Mouse (Mus musculus): Measurements from ENCODE around the gene Cptp.

The Cptp gene

DNA sequence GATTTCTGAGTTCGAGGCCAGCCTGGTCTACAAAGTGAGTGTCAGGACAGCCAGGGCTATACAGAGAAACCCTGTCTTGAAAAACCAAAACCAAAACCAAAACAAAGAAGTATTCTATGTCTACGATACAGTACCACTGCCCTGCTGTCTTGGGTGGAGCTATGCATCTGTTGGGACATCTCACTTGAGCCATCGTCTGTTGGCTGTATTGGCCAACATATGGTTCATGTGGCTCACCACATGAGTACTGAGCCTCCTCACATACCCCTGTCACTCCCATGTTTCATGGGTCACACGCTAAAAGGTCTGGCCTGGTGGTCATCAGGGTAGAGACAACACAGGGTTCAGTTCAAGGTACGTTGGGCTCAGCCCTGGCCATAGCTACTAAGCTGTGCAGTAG, 17.1 kb upstream of the Cptp start:
- DNase-seq = no peak

DNA sequence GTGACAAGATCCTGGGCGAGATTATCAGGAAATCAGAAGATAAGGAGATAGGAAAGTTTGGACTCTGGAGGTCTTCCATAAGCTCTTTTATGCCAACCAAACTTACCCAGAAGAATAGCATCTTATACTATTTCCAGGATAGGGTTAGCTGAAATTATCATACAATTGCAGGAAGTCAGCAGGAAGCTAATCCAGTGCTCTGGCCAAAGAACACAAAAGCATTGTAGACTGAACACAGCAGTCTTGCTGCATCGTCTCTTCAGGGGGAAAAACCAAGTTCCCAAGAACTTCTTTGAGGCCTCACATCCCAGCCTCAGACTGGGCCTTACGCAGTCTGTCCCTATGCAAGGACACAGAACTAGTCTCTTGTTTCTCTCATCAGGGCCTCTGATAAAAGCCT, 14.3 kb upstream of the Cptp start:
- DNase-seq = no peak

- DNase-seq = no peak
Measured at GRCm38 (mm10) chr4:155871404-155871803, 2.2 kb upstream of the Cptp start.

DNA sequence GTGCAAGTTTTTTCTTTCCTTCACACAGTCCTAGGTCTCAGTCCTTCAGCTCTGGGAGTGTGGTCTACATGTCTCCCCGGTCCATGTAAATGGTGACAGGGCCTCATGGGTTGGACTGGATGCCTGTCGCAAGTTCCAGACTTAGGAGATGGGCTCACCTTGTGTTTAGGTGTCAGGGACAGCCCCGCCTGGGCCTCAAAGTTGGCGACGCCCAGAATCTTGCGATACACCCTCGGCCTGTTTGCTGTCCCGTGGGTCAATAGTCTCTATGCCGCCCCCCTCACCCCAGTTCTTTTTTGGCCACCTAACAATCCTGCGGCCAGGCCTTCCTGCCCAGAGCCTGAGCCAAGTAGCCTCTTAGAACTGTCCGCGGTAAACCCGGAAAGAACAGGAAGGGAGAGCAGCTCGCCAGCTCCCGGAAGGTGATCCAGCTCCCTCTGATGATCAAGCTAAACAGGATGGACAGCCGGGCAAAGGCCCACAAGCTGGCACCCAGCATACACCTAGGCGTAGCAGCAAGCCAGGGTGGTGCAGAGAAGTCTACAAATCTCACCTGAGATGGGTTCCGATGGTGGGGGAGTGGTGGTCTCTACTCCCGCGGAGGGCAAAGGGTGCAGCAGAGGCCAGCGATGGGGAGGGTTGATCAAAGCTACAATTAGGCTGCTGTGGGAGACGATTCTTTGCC, 484 bp downstream of the Cptp start:
- DNase-seq = peak; percentile 35

GRCm38 (mm10) chr4:155863001-155863400, 6.2 kb downstream of the Cptp start, which contains the start of gene Tas1r3:
Tas1r3 (minus strand) TSS chr4:155863362.
- no peak for DNase-seq

GRCm38 (mm10) chr4:155861787-155862186, 7.5 kb downstream of the Cptp start:
- no peak for DNase-seq

DNA sequence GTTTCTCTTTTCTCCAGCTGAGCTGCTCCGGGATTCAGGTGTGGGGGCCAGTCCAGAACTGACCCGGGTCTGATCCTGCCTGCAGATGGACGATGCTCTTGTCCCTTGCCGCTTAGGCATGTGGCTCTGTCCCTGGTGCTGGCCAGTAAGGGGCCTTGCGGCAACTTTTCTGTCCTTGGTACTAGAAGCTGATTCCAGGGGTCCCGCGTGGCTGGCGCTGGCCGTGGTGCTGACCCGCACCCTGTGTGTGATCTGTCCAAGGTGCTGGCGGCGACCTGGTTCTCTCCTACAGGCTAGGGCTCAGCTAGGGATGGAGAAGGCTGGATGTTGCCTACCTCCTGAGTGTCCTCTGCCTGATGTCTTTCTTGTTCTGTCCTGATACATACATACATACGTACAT, 9.9 kb downstream of the Cptp start:
- peak; percentile 76 for DNase-seq

GRCm38 (mm10) chr4:155856881-155857280, 12.4 kb downstream of the Cptp start:
- peak; percentile 2 for DNase-seq

DNA sequence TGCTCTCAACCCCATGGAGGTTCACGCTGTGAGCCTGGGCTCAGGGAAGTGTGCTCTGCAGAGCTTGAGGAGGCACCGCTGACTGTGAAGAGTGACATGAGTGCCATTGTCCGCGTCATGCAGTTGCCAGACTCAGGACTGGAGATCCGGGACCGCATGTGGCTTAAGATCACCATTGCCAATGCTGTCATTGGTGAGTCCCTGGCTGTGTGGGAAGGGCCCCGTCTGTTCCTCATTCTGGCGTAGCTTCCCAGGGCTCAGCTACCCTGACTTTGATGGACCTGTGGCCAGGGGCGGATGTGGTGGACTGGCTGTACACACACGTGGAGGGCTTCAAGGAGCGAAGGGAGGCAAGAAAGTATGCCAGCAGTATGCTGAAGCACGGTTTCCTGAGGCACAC, 13.2 kb downstream of the Cptp start:
- DNase-seq = no peak

- no peak for DNase-seq
Measured at GRCm38 (mm10) chr4:155854991-155855390, 14.2 kb downstream of the Cptp start.

GRCm38 (mm10) chr4:155853421-155853820, 15.8 kb downstream of the Cptp start:
- no peak for DNase-seq

- DNase-seq = no peak
Measured at GRCm38 (mm10) chr4:155851951-155852411, 17.3 kb downstream of the Cptp start.

GRCm38 (mm10) chr4:155851368-155851767, 17.9 kb downstream of the Cptp start:
- DNase-seq = no peak

- no peak for DNase-seq
Measured at GRCm38 (mm10) chr4:155849792-155850451, 19.3 kb downstream of the Cptp start.

- no peak for DNase-seq
Measured at GRCm38 (mm10) chr4:155849391-155849790, 19.8 kb downstream of the Cptp start.

DNA sequence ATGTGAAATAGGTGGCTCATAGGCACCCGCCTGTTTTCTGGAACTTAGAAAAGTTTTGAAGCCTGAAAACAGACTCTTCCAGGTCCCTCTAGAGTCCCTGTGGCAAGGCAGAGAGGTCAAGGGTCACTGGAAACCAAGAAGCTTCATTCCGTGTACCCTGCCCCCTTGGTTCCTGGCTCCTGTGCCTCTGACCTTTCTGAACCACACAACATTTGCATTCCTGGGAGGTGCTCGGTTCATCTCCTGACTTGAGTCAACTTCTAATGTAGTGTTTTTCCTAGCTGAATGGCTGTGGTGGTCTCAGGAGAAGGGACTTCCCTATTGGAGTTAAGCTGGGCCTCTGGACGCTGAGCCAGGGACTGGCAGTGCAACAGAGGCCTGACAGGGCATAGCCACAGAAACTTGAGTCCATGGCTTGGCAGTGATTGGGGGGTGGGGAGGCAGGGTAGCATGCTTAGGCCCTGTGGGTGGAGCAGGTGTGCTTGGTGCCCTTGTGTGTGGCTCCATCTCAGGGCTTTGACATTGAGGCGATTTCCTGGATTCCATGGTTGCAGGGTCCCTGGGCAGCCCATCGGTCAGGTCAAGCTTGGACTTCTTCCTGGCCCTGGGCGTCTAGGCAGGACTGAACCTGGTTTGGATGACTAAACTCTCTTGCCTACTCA, 20.7 kb downstream of the Cptp start:
- no peak for DNase-seq

DNA sequence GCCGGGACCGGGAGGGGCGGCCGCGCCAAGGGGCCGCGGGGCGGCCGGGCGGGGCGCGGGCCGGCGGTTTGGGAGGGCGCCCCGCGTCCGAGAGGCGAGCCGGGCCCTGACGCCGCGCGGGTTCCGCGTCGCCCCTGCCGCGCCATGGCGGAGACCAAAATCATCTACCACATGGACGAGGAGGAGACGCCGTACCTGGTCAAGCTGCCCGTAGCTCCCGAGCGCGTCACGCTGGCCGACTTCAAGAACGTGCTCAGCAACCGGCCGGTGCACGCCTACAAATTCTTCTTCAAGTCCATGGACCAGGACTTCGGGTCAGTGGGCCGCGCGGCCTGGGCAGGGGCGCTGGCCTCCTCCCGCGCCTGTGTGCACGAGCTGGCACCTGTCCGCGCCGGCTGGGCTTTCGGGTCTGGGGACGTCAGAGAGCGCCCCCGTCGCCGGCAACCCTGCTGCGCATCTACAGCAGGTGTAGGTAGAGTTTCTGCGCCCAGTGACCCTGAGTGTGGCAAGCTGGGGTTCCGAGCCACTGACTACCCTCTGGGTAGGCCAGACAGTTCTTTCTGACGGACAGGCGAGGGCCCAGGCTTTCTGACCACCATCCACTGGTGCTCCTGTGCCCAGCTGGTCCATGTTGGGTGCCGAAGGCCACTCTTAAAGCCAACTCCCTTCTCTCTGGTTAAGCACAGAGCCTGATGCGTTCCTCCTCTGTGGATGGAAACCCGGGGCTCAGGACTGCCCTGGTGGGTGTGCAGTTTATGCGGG, 21.5 kb downstream of the Cptp start:
- DNase-seq = peak; percentile 56

DNA sequence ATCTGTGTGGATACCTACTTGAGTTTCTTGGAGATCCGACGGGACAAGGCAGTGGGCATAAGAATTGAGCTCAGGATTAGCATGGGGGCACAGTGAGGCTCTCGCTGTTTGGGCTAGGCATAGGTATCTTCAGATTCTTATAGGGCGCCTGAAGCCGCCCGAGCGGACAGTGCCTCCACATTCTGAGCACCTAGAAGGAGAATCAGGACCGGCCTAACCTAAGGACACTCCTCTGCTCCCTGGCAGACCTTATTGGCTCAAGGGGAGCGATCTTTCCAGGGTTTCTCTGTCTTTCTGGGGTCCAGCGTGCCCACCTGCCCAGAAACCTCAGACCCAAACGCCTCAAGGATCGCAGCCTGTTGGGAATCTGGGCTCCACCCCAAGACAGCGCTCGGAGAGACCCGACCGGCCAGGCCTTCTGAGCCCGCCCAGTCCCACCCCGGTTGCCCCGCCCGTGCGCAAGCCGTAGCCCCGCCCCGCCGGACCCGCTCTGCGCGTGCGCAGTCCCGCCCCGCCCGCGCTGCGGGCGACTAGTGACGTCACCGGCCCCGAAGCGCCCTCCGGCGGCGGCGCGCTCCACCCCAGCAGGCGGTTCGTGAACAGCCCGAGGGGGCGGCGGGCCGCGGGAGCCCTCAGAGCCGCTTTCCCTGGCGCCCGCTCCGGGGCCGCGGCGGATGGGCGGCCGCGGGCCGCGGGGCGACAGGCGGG, 22.2 kb downstream of the Cptp start, which contains the start of gene Dvl1:
Gene Dvl1 (plus strand): TSS at position 532 of the 708 bp plus-strand sequence.
- DNase-seq = peak; percentile 97

GRCm38 (mm10) chr4:155843231-155843630, 26.0 kb downstream of the Cptp start:
- no peak for DNase-seq

GRCm38 (mm10) chr4:155841651-155842270, 27.5 kb downstream of the Cptp start:
- DNase-seq = no peak

- DNase-seq = peak; percentile 76
Measured at GRCm38 (mm10) chr4:155841003-155841454, 28.2 kb downstream of the Cptp start.

All from liver (tissue).